In the genomic region with DNA sequence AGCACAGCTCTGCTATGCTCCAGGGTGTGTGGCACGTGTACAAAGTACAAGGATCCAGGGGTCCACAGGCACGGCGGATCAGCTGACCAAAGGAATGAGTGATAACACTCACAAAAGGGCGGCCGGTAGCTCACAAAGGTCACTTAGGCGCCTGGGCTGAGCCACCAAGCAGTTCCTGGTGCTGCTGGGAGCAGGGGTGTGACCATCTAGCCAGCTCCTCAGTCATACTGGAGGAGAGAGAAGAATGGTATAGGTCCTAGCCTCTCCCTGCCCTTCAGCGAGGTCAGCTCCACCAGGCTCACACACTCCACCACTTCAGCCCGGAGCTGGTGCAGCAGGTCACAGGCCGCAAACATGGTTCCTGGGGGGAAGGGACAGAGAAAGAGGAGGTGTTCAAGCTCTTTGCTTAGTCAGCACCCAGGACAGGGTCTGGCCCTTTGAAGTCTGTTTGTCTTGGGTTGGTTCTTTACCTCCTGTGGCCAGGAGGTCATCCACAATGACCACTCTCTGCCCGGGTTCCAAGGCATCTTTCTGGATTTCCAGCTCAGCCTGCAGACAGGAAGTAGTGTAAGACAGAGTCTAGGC, we compare ENCODE assay signal across 8 mouse cellular contexts. TPM values are rescaled to one million over a fixed set of nuclear protein-coding genes. Genes with fewer than 3 reads are reported as not detected.
DNase-seq lines count a peak whose midpoint lies in the region; ATAC-seq and TF ChIP-seq lines count a peak whose summit lies in the region.

No protein-coding gene starts in this region.

- no peak for DNase-seq in heart, embryonic 10.5 days (ENCODE audit: low spot score)
- no peak for DNase-seq in heart, postnatal 25 days (ENCODE audit: low spot score)
- peak; percentile 50 for DNase-seq in ES-CJ7 (ENCODE audit: low read depth, low spot score)
- peak; percentile 45 for DNase-seq in induced T-regulatory cell, adult 2 months (ENCODE audit: low read depth)
- DNase-seq in liver, postnatal 0 days, result peak; percentile 62
- no peak for DNase-seq in embryo, embryonic 11 days
- DNase-seq in left cerebral cortex, adult 9 months (ENCODE audit: low spot score in 2 of 2), result no peak
- DNase-seq in layer of hippocampus, postnatal 25 days (ENCODE audit: extremely low spot score in 1 of 2, low spot score in 1 of 2), result no peak

- 13% methylated on average over 10 of the region's 10 CpGs for WGBS in heart, embryonic 10.5 days
- 35% methylated on average over 10 of the region's 10 CpGs for WGBS in liver, postnatal 0 days (ENCODE audit: insufficient replicate concordance)

- intact Hi-C loops in heart, postnatal 25 days (cut with DNase I), result no loop called here

- TF ChIP-seq CTCF in liver, postnatal 0 days (IDR thresholded peaks at IDR 0.05; ENCODE audit: low read depth), result no peak

- ATAC-seq in liver, postnatal 0 days, result peak; percentile 76

- no peaks in the 10 kb centered on the region for H3K9me3 ChIP-seq in heart, embryonic 10.5 days
- H3K9me3 ChIP-seq in liver, postnatal 0 days (ENCODE audit: low read length), result no peaks in the 10 kb centered on the region

- H3K4me1 ChIP-seq in heart, embryonic 10.5 days, result peaks cover 67% of the 10 kb centered on the region
- peaks cover 22% of the 10 kb centered on the region for H3K4me1 ChIP-seq in liver, postnatal 0 days (ENCODE audit: insufficient read depth)

- peak overlapping the region; percentile 84 for H3K4me3 ChIP-seq in heart, embryonic 10.5 days
- H3K4me3 ChIP-seq in liver, postnatal 0 days (ENCODE audit: low read depth, low read length), result peak overlapping the region; percentile 70

- no peak for TF ChIP-seq EP300 in liver, postnatal 0 days (IDR thresholded peaks at IDR 0.05; ENCODE audit: low read depth)

- no peaks in the 10 kb centered on the region for H3K27me3 ChIP-seq in heart, embryonic 10.5 days (ENCODE audit: insufficient read depth, poor library complexity, severe bottlenecking)
- no peaks in the 10 kb centered on the region for H3K27me3 ChIP-seq in liver, postnatal 0 days (ENCODE audit: insufficient read depth, low read length)

- peaks cover 49% of the 10 kb centered on the region for H3K36me3 ChIP-seq in heart, embryonic 10.5 days
- peaks cover 33% of the 10 kb centered on the region for H3K36me3 ChIP-seq in liver, postnatal 0 days (replicated peaks; ENCODE audit: insufficient read depth, low read length)

- H3K4me2 ChIP-seq in liver, postnatal 0 days (ENCODE audit: low read depth, low read length), result peak overlapping the region; percentile 87

- peak overlapping the region; percentile 86 for H3K9ac ChIP-seq in liver, postnatal 0 days (replicated peaks)

- H3K27ac ChIP-seq in heart, embryonic 10.5 days, result peak overlapping the region; percentile 93
- peak overlapping the region; percentile 84 for H3K27ac ChIP-seq in liver, postnatal 0 days (ENCODE audit: low read depth)

RNA-seq across cellular contexts. Expression of a gene that starts 1.9 kb away (rescaled TPM):
- 318 and 361 TPM in 2 replicates for polyA plus RNA-seq in heart, embryonic 10.5 days (2016; fragmentation: Nextera tagmentation; extraction: Ambion mirVana)
- total RNA-seq in heart, postnatal 25 days (2021), result 10 to 100 TPM; 30.6 to 39.3 TPM
- polyA plus RNA-seq in liver, postnatal 0 days (2015; fragmentation: Nextera tagmentation; extraction: Ambion mirVana), result 223 and 249 TPM in 2 replicates
- 10 to 100 TPM; 62.5 to 69.6 TPM for total RNA-seq in layer of hippocampus, postnatal 25 days (2021)

RNA-seq across cellular contexts. Expression of a gene that starts 6.9 kb away (rescaled TPM):
- 47.6 TPM in 2 replicates for polyA plus RNA-seq in heart, embryonic 10.5 days (2016; fragmentation: Nextera tagmentation; extraction: Ambion mirVana)
- total RNA-seq in heart, postnatal 25 days (2021), result 1 to 10 TPM; 2.7 to 3.2 TPM
- 19.8 and 23.7 TPM in 2 replicates for polyA plus RNA-seq in liver, postnatal 0 days (2015; fragmentation: Nextera tagmentation; extraction: Ambion mirVana)
- total RNA-seq in layer of hippocampus, postnatal 25 days (2021), result 1 to 10 TPM; 1.1 to 1.6 TPM

RNA-seq across cellular contexts. Expression of a gene that starts 23.6 kb away (rescaled TPM):
- 23.7 and 29.3 TPM in 2 replicates for polyA plus RNA-seq in heart, embryonic 10.5 days (2016; fragmentation: Nextera tagmentation; extraction: Ambion mirVana)
- total RNA-seq in heart, postnatal 25 days (2021), result 10 to 100 TPM; 17.2 to 19.1 TPM
- polyA plus RNA-seq in liver, postnatal 0 days (2015; fragmentation: Nextera tagmentation; extraction: Ambion mirVana), result 2.6 and 3.4 TPM in 2 replicates
- total RNA-seq in layer of hippocampus, postnatal 25 days (2021), result 1 to 10 TPM; 3.6 to 5.7 TPM

RNA-seq across cellular contexts. Expression of a gene that starts 36.5 kb away (rescaled TPM):
- 8.1 and 11.9 TPM in 2 replicates for polyA plus RNA-seq in heart, embryonic 10.5 days (2016; fragmentation: Nextera tagmentation; extraction: Ambion mirVana)
- 1 to 10 TPM; 2.9 to 3.4 TPM for total RNA-seq in heart, postnatal 25 days (2021)
- polyA plus RNA-seq in liver, postnatal 0 days (2015; fragmentation: Nextera tagmentation; extraction: Ambion mirVana), result 6.8 and 6.9 TPM in 2 replicates
- 10 to 100 TPM; 11.2 TPM for total RNA-seq in layer of hippocampus, postnatal 25 days (2021)

RNA-seq across cellular contexts. Expression of a gene that starts 36.7 kb away (rescaled TPM):
- 52.9 and 67.4 TPM in 2 replicates for polyA plus RNA-seq in heart, embryonic 10.5 days (2016; fragmentation: Nextera tagmentation; extraction: Ambion mirVana)
- 10 to 100 TPM; 58.4 to 62.8 TPM for total RNA-seq in heart, postnatal 25 days (2021)
- polyA plus RNA-seq in liver, postnatal 0 days (2015; fragmentation: Nextera tagmentation; extraction: Ambion mirVana), result 29.3 and 30.7 TPM in 2 replicates
- 10 to 100 TPM; 75.2 to 87.6 TPM for total RNA-seq in layer of hippocampus, postnatal 25 days (2021)

Comparison
In these comparisons a context has a peak if more than half of its experiments do, and no peak if none do; other contexts are left out.
1. DNase-seq: peak in ES-CJ7 (single experiment), induced T-regulatory cell, adult 2 months (single experiment) and liver, postnatal 0 days (single experiment); none in heart, embryonic 10.5 days (single experiment), heart, postnatal 25 days (single experiment), embryo, embryonic 11 days (single experiment), left cerebral cortex, adult 9 months (0 of 2) and layer of hippocampus, postnatal 25 days (0 of 2).